In genomic region chr3:87951946-87952345, GRCm38 (mm10) we compare ENCODE assay signal across 11 mouse cellular contexts. TPM values are rescaled to one million over a fixed set of nuclear protein-coding genes. Genes with fewer than 3 reads are reported as not detected.
DNase-seq lines count a peak whose midpoint lies in the region; ATAC-seq and TF ChIP-seq lines count a peak whose summit lies in the region.
"Had no signal": no experiment of that assay in that cellular context is flagged by ENCODE, and none has a peak within 500 bp of the region (broad histone marks: within the 10 kb centered on the region; RNA-seq: fewer than 3 reads in every experiment).

No protein-coding gene starts in this region.

- no peaks in the 10 kb centered on the region for H3K36me3 ChIP-seq in heart, embryonic 13.5 days
- no peaks in the 10 kb centered on the region for H3K36me3 ChIP-seq in ES-E14 (ENCODE audit: control insufficient read depth, insufficient read depth, low read length, poor library complexity, severe bottlenecking)
- no peaks in the 10 kb centered on the region for H3K36me3 ChIP-seq in hindbrain, embryonic 14.5 days (replicated peaks; ENCODE audit: control insufficient read depth, insufficient read depth)
- H3K36me3 ChIP-seq in midbrain, embryonic 11.5 days (ENCODE audit: control insufficient read depth, insufficient read depth, low read length) = no peaks in the 10 kb centered on the region

- in situ Hi-C loops in ES-E14 (cut with MboI; ENCODE audit: low sequenced_read_pairs in 2 of 2, unreplicated experiment in 2 of 2) = no loop called here

- peaks cover 47% of the 10 kb centered on the region for H3K4me1 ChIP-seq in heart, embryonic 13.5 days
- H3K4me1 ChIP-seq in ES-E14 (ENCODE audit: control insufficient read depth in 2 of 2, insufficient read depth in 2 of 2, low read length in 2 of 2, poor library complexity in 1 of 2) = peaks cover 10 to 33% of the 10 kb centered on the region in 2 experiments
- H3K4me1 ChIP-seq in hindbrain, embryonic 14.5 days (replicated peaks; ENCODE audit: control insufficient read depth, insufficient read depth, low read length) = peaks cover 43% of the 10 kb centered on the region
- H3K4me1 ChIP-seq in midbrain, embryonic 11.5 days (ENCODE audit: control insufficient read depth, insufficient read depth, low read length) = peaks cover 56% of the 10 kb centered on the region

- peak overlapping the region; percentile 77 for H3K9ac ChIP-seq in heart, embryonic 13.5 days
- no peak overlapping the region for H3K9ac ChIP-seq in ES-E14 (ENCODE audit: insufficient read depth, low read depth, low read length, poor library complexity, severe bottlenecking)
- peak overlapping the region; percentile 29; the same call in 1 of the 2 replicates for H3K9ac ChIP-seq in hindbrain, embryonic 14.5 days
- peak overlapping the region; percentile 49 for H3K9ac ChIP-seq in midbrain, embryonic 11.5 days (ENCODE audit: low read length)

- peaks cover 67% of the 10 kb centered on the region for H3K27me3 ChIP-seq in heart, embryonic 13.5 days (replicated peaks)
- no peaks in the 10 kb centered on the region for H3K27me3 ChIP-seq in hindbrain, embryonic 14.5 days (ENCODE audit: control insufficient read depth, insufficient read depth, low read length)
- H3K27me3 ChIP-seq in midbrain, embryonic 11.5 days (ENCODE audit: control insufficient read depth, insufficient read depth, low read length) = no peaks in the 10 kb centered on the region

- peak overlapping the region; percentile 78 for H3K4me2 ChIP-seq in heart, embryonic 13.5 days
- peak overlapping the region; percentile 45 for H3K4me2 ChIP-seq in hindbrain, embryonic 14.5 days (replicated peaks)
- peak overlapping the region; percentile 83 for H3K4me2 ChIP-seq in midbrain, embryonic 11.5 days

- H3K9me3 ChIP-seq in heart, embryonic 13.5 days = no peaks in the 10 kb centered on the region
- no peaks in the 10 kb centered on the region for H3K9me3 ChIP-seq in ES-E14 (ENCODE audit: control insufficient read depth, insufficient read depth, low read depth, low read length)
- H3K9me3 ChIP-seq in hindbrain, embryonic 14.5 days (ENCODE audit: control insufficient read depth, low read length) = no peaks in the 10 kb centered on the region
- H3K9me3 ChIP-seq in midbrain, embryonic 11.5 days (ENCODE audit: control insufficient read depth, low read length) = no peaks in the 10 kb centered on the region

- H3K4me3 ChIP-seq in heart, embryonic 13.5 days = peak overlapping the region; percentile 50
- H3K4me3 ChIP-seq in ES-E14 (ENCODE audit: insufficient read depth in 1 of 2, low read depth in 1 of 2, low read length in 2 of 2, poor library complexity in 1 of 2, severe bottlenecking in 1 of 2) = peak overlapping the region; percentile 3 to 16; a peak in 2 of 4 replicates
- peak overlapping the region; percentile 18 for H3K4me3 ChIP-seq in hindbrain, embryonic 14.5 days (replicated peaks; ENCODE audit: low read length)
- peak overlapping the region; percentile 56 for H3K4me3 ChIP-seq in midbrain, embryonic 11.5 days (ENCODE audit: low read depth, low read length)

- peak overlapping the region; percentile 50; the same call in 1 of the 2 replicates for H3K27ac ChIP-seq in heart, embryonic 13.5 days (replicated peaks)
- H3K27ac ChIP-seq in ES-E14 (ENCODE audit: insufficient read depth, low read depth, low read length, poor library complexity, severe bottlenecking) = no peak overlapping the region
- H3K27ac ChIP-seq in hindbrain, embryonic 14.5 days = peak overlapping the region; percentile 55; the same call in 1 of the 2 replicates
- H3K27ac ChIP-seq in midbrain, embryonic 11.5 days (ENCODE audit: low read depth, low read length) = peak overlapping the region; percentile 30

- 5% methylated on average over 12 of the region's 12 CpGs for WGBS in heart, embryonic 13.5 days
- WGBS in hindbrain, embryonic 14.5 days = 12% methylated on average over 12 of the region's 12 CpGs
- 16% methylated on average over 12 of the region's 12 CpGs for WGBS in midbrain, embryonic 11.5 days

- no peak for ATAC-seq in heart, embryonic 13.5 days (ENCODE audit: extremely low read depth, insufficient number of reproducible peaks, low FRiP score, low TSS enrichment)
- ATAC-seq in hindbrain, embryonic 14.5 days (ENCODE audit: low FRiP score) = no peak
- ATAC-seq in midbrain, embryonic 11.5 days (ENCODE audit: low FRiP score) = no peak
- ATAC-seq: CD4-positive, CD25-positive, alpha-beta regulatory T cell, adult 4 months had no signal

- no peak for DNase-seq in heart, adult 18-20 months
- DNase-seq in ES-E14 (ENCODE audit: low read depth, low spot score) (no peak), MN1 (ENCODE audit: low spot score) (no peak)
- no peak for DNase-seq in hindbrain, embryonic 14.5 days (ENCODE audit: low spot score)
- peak; percentile 85 for DNase-seq in midbrain, embryonic 11.5 days (ENCODE audit: low spot score, missing footprints)
- no peak for DNase-seq in layer of hippocampus, postnatal 36 days
- no peak for DNase-seq in ovary, adult 18-20 months (ENCODE audit: low spot score)
- DNase-seq: cerebellum, postnatal 36 days; thymus, postnatal 36 days had no signal

TF ChIP-seq in ES-E14, 5 proteins besides CTCF, POLR2A, EP300 and RAD21:
- TF ChIP-seq ZNF384 (IDR thresholded peaks at IDR 0.05; ENCODE audit: low read depth, low read length) (no peak), CHD2 (IDR thresholded peaks at IDR 0.05; ENCODE audit: low read depth, low read length) (no peak), ZC3H11A (IDR thresholded peaks at IDR 0.05; ENCODE audit: borderline replicate concordance, low read depth, low read length) (no peak), MAFK (IDR thresholded peaks at IDR 0.05; ENCODE audit: insufficient read depth, low read depth, low read length) (no peak), HCFC1 (IDR thresholded peaks at IDR 0.05; ENCODE audit: borderline replicate concordance, insufficient read depth, low read length) (no peak)

RNA-seq across cellular contexts. Expression of gene Crabp2, which starts 3.5 kb away (rescaled TPM):
- polyA plus RNA-seq in heart, embryonic 13.5 days (2015; fragmentation: Nextera tagmentation; extraction: Ambion mirVana) = 6.2 and 8.4 TPM in 2 replicates
- not detected for total RNA-seq in heart, adult 18-20 months (2021)
- total RNA-seq in ES-E14 (2012; rRNA removed) = 9.4 and 19.7 TPM in 2 replicates
- 48.7 and 56.4 TPM in 2 replicates for polyA plus RNA-seq in hindbrain, embryonic 14.5 days (2014; fragmentation: Nextera tagmentation; extraction: Ambion mirVana)
- polyA plus RNA-seq in midbrain, embryonic 11.5 days (2014; fragmentation: Nextera tagmentation; extraction: Ambion mirVana) = 539 and 540 TPM in 2 replicates
- 1 to 10 TPM; 1.3 to 3.5 TPM for total RNA-seq in layer of hippocampus, postnatal 36 days (2021)
- polyA plus RNA-seq: CD4-positive, CD25-positive, alpha-beta regulatory T cell, adult 4 months had no signal

RNA-seq across cellular contexts. Expression of gene Nes, which starts 18.9 kb away (rescaled TPM):
- 18.7 and 18.9 TPM in 2 replicates for polyA plus RNA-seq in heart, embryonic 13.5 days (2015; fragmentation: Nextera tagmentation; extraction: Ambion mirVana)
- 10 to 100 TPM; 12.5 to 24.8 TPM for total RNA-seq in heart, adult 18-20 months (2021)
- total RNA-seq in ES-E14 (2012; rRNA removed) = 22.3 and 29.4 TPM in 2 replicates
- polyA plus RNA-seq in hindbrain, embryonic 14.5 days (2014; fragmentation: Nextera tagmentation; extraction: Ambion mirVana) = 20.5 and 20.7 TPM in 2 replicates
- 70.3 and 85.4 TPM in 2 replicates for polyA plus RNA-seq in midbrain, embryonic 11.5 days (2014; fragmentation: Nextera tagmentation; extraction: Ambion mirVana)
- total RNA-seq in layer of hippocampus, postnatal 36 days (2021) = 1 to 10 TPM; 4.0 to 5.4 TPM
- polyA plus RNA-seq: CD4-positive, CD25-positive, alpha-beta regulatory T cell, adult 4 months had no signal

RNA-seq across cellular contexts. Expression of gene Rrnad1, which starts 21.4 kb away (rescaled TPM):
- polyA plus RNA-seq in heart, embryonic 13.5 days (2015; fragmentation: Nextera tagmentation; extraction: Ambion mirVana) = 13.4 and 16.0 TPM in 2 replicates
- total RNA-seq in heart, adult 18-20 months (2021) = 1 to 10 TPM; 4.8 to 5.1 TPM
- 22.0 and 25.5 TPM in 2 replicates for total RNA-seq in ES-E14 (2012; rRNA removed)
- 15.8 and 18.1 TPM in 2 replicates for polyA plus RNA-seq in hindbrain, embryonic 14.5 days (2014; fragmentation: Nextera tagmentation; extraction: Ambion mirVana)
- 14.6 and 17.0 TPM in 2 replicates for polyA plus RNA-seq in midbrain, embryonic 11.5 days (2014; fragmentation: Nextera tagmentation; extraction: Ambion mirVana)
- 10 to 100 TPM; 23.5 to 27.9 TPM for total RNA-seq in layer of hippocampus, postnatal 36 days (2021)

RNA-seq across cellular contexts. Expression of gene Isg20l2, which starts 21.8 kb away (rescaled TPM):
- polyA plus RNA-seq in heart, embryonic 13.5 days (2015; fragmentation: Nextera tagmentation; extraction: Ambion mirVana) = 28.9 and 30.1 TPM in 2 replicates
- total RNA-seq in heart, adult 18-20 months (2021) = 10 to 100 TPM; 10.8 to 11.5 TPM
- total RNA-seq in ES-E14 (2012; rRNA removed) = 33.6 and 40.1 TPM in 2 replicates
- 17.0 and 18.5 TPM in 2 replicates for polyA plus RNA-seq in hindbrain, embryonic 14.5 days (2014; fragmentation: Nextera tagmentation; extraction: Ambion mirVana)
- 53.9 and 54.8 TPM in 2 replicates for polyA plus RNA-seq in midbrain, embryonic 11.5 days (2014; fragmentation: Nextera tagmentation; extraction: Ambion mirVana)
- total RNA-seq in layer of hippocampus, postnatal 36 days (2021) = 10 to 100 TPM; 15.0 TPM

RNA-seq across cellular contexts. Expression of gene Mrpl24, which starts 32.6 kb away (rescaled TPM):
- 55.0 and 57.2 TPM in 2 replicates for polyA plus RNA-seq in heart, embryonic 13.5 days (2015; fragmentation: Nextera tagmentation; extraction: Ambion mirVana)
- total RNA-seq in heart, adult 18-20 months (2021) = 10 to 100 TPM; 75.0 to 77.9 TPM
- 154 and 162 TPM in 2 replicates for total RNA-seq in ES-E14 (2012; rRNA removed)
- polyA plus RNA-seq in hindbrain, embryonic 14.5 days (2014; fragmentation: Nextera tagmentation; extraction: Ambion mirVana) = 50.0 and 53.5 TPM in 2 replicates
- polyA plus RNA-seq in midbrain, embryonic 11.5 days (2014; fragmentation: Nextera tagmentation; extraction: Ambion mirVana) = 73.9 and 84.5 TPM in 2 replicates
- 10 to 100 TPM; 54.7 to 59.8 TPM for total RNA-seq in layer of hippocampus, postnatal 36 days (2021)
